Mouse (Mus musculus) G1E-ER4 (cell line): ENCODE measurements around the gene Fdxr. TPM values are rescaled to one million over a fixed set of nuclear protein-coding genes. Genes with fewer than 3 reads are reported as not detected.

Experiments
- GATA1 ChIP-seq: IDR thresholded peaks from one replicate; pipeline ENCODE4 v1.8.0; 2012; ENCODE audit warnings: low read length, inconsistent platforms
- polyA plus RNA-seq: library from polyadenylated mRNA; stranded (reverse); fragments of >175 nt; gene quantifications from 2 replicates; pipeline ENCODE4 v1.2.3, GENCODE M21; 2012

Gene Fdxr
- polyA plus RNA-seq, 1 experiment = 49.9 TPM

GRCm38 (mm10) chr11:115242746-115243145 lies 34.1 kb downstream of the Fdxr start:
- TF ChIP-seq GATA1 = no peak

- no peak for TF ChIP-seq GATA1
Observed at GRCm38 (mm10) chr11:115241402-115241801, 35.4 kb downstream of the Fdxr start.

- no peak for TF ChIP-seq GATA1
Observed at GRCm38 (mm10) chr11:115236570-115236969, 40.3 kb downstream of the Fdxr start.

GRCm38 (mm10) chr11:115234320-115235044 lies 42.4 kb downstream of the Fdxr start:
- no peak for TF ChIP-seq GATA1

- no peak for TF ChIP-seq GATA1
Observed at GRCm38 (mm10) chr11:115233526-115234290, 43.1 kb downstream of the Fdxr start.

- TF ChIP-seq GATA1 = no peak
Observed at GRCm38 (mm10) chr11:115232889-115233288, 44.0 kb downstream of the Fdxr start.

- no peak for TF ChIP-seq GATA1
Observed at GRCm38 (mm10) chr11:115231924-115232323, 44.9 kb downstream of the Fdxr start.

- no peak for TF ChIP-seq GATA1
Observed at GRCm38 (mm10) chr11:115231168-115231915, 45.5 kb downstream of the Fdxr start.

GRCm38 (mm10) chr11:115229021-115229930 lies 47.6 kb downstream of the Fdxr start:
- no peak for TF ChIP-seq GATA1

- no peak for TF ChIP-seq GATA1
Observed at GRCm38 (mm10) chr11:115228430-115228829, 48.4 kb downstream of the Fdxr start.

- no peak for TF ChIP-seq GATA1
Observed at GRCm38 (mm10) chr11:115227640-115228039, 49.2 kb downstream of the Fdxr start.

GRCm38 (mm10) chr11:115226811-115227491 lies 49.9 kb downstream of the Fdxr start:
- no peak for TF ChIP-seq GATA1

- no peak for TF ChIP-seq GATA1
Observed at GRCm38 (mm10) chr11:115225301-115225700, 51.5 kb downstream of the Fdxr start.

GRCm38 (mm10) chr11:115224889-115225288 lies 52.0 kb downstream of the Fdxr start:
- TF ChIP-seq GATA1 = no peak
